Mouse (Mus musculus): Measurements from ENCODE around the gene St6galnac3. TPM values are rescaled to one million over a fixed set of nuclear protein-coding genes. Genes with fewer than 3 reads are reported as not detected.

Gene St6galnac3
- polyA plus RNA-seq, 1 experiment from 2014 or later: 34.4 TPM

- Histone ChIP-seq H3K27me3 (ENCODE audit: insufficient read depth, low read length) (no peaks in the 10 kb centered on the region), H3K9me3 (replicated peaks; ENCODE audit: low read length) (no peaks in the 10 kb centered on the region), H3K4me1 (replicated peaks; ENCODE audit: insufficient read depth, low read length) (no peaks in the 10 kb centered on the region), H3K36me3 (ENCODE audit: insufficient read depth, low read length) (no peaks in the 10 kb centered on the region), H3K4me2 (ENCODE audit: low read length) (no peak overlapping the region), H3K9ac (ENCODE audit: low read depth, low read length) (no peak overlapping the region), H3K4me3 (replicated peaks; ENCODE audit: low read depth, low read length) (no peak overlapping the region), H3K27ac (no peak overlapping the region)
- DNase-seq (ENCODE audit: low spot score) (no peak), ATAC-seq (replicated peaks; ENCODE audit: low FRiP score, low read depth) (no peak)
- 98% methylated on average over 2 of the region's 2 CpGs for WGBS
- TF ChIP-seq CTCF (IDR thresholded peaks at IDR 0.05; ENCODE audit: low read depth): no peak
These were observed 341.3 kb downstream of the St6galnac3 start for GRCm38 (mm10) chr3:153383656-153384055.

DNA sequence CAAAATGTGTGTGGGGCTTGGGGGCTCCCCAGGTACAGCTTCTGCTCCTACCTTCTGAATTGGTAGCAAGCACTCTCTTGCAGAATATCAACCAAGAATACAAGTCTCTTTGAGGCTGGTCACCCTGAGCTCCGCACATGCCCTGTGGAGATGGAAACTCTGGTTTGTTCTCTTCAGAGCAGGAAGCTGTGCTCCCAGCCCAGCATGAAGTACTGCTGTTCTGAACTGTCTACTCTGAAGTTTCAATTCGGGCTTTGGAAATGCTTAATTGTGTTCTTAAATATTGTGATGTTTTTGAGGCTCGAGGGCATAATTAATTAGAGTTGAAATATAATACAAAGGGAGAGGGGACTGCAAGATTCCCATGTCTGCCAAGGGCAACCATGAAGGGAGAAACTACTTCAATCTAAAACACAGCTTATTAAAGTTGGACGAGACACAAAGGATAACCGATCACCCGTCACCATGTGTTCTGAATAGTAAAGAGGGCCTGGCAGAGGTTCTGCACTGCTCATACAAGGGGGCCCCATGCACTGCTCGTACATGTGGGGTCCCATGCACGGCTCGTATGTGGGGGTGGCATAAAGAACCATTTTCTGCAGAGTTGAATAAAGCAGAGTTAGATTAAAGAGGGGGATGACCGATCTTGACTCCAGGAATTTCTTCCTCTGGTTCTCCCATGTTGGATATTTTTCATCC, 359.8 kb downstream of the St6galnac3 start:
- WGBS: 78% methylated on average over 10 of the region's 10 CpGs

DNA sequence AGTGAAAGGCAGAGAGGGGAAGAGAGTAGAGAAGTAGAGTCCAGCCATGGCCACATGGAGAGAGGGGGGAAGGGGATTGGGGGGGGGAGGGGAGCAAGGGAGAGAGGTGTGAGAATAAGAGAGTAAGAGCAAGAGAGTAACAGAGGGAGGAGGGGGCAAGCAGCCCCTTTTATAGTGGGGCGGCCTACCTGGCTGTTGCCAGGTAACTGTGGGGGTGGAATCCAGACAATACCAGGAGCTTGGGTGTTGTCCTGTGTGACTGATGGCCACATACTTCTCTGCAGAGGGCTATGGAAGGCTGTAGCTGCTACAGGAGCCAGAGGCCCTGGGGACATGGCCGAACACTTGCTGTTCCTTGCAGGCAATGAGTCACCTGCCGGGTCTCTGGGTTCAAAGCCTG, 360.6 kb downstream of the St6galnac3 start:
- no peaks in the 10 kb centered on the region for H3K36me3 ChIP-seq (ENCODE audit: insufficient read depth, low read length)
- H3K9ac ChIP-seq (ENCODE audit: low read depth, low read length): no peak overlapping the region
- no peaks in the 10 kb centered on the region for H3K27me3 ChIP-seq (ENCODE audit: insufficient read depth, low read length)
- ATAC-seq (replicated peaks; ENCODE audit: low FRiP score, low read depth) (no peak), DNase-seq (ENCODE audit: low spot score) (no peak)
- WGBS: 97% methylated on average over 3 of the region's 3 CpGs
- no peak overlapping the region for H3K27ac ChIP-seq
- H3K4me2 ChIP-seq (ENCODE audit: low read length): no peak overlapping the region
- no peaks in the 10 kb centered on the region for H3K4me1 ChIP-seq (replicated peaks; ENCODE audit: insufficient read depth, low read length)
- H3K4me3 ChIP-seq (replicated peaks; ENCODE audit: low read depth, low read length): no peak overlapping the region
- H3K9me3 ChIP-seq (replicated peaks; ENCODE audit: low read length): no peaks in the 10 kb centered on the region
- no peak for TF ChIP-seq CTCF (IDR thresholded peaks at IDR 0.05; ENCODE audit: low read depth)

More for the DNA sequence above, 359.8 kb downstream of the St6galnac3 start:
- Histone ChIP-seq H3K27me3 (ENCODE audit: insufficient read depth, low read length) (no peaks in the 10 kb centered on the region), H3K4me3 (replicated peaks; ENCODE audit: low read depth, low read length) (no peak overlapping the region), H3K27ac (no peak overlapping the region), H3K36me3 (ENCODE audit: insufficient read depth, low read length) (no peaks in the 10 kb centered on the region), H3K9me3 (replicated peaks; ENCODE audit: low read length) (no peaks in the 10 kb centered on the region), H3K9ac (ENCODE audit: low read depth, low read length) (no peak overlapping the region), H3K4me1 (replicated peaks; ENCODE audit: insufficient read depth, low read length) (no peaks in the 10 kb centered on the region), H3K4me2 (ENCODE audit: low read length) (no peak overlapping the region)
- no peak for TF ChIP-seq CTCF (IDR thresholded peaks at IDR 0.05; ENCODE audit: low read depth)
- DNase-seq (ENCODE audit: low spot score) (no peak), ATAC-seq (replicated peaks; ENCODE audit: low FRiP score, low read depth) (no peak)

DNA sequence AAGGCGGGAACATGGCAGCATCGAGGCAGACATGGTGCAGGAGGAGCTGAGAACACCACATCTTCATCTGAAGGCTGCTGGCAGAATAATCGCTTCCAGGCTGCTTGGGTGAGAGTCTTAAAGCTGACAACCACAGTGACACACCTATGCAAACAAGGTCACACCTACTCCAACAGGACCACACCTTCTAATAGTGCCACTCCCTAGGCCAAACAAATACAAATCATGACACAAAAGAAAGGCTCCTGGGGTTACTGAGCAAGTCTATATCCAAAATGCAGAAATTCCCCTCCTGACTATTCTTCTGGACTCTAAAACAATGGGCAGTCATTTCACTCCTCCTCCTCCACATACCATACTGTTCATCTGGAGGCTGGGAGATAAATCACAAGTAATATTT, 365.0 kb downstream of the St6galnac3 start:
- 97% methylated on average over 3 of the region's 3 CpGs for WGBS
- Histone ChIP-seq H3K27me3 (ENCODE audit: insufficient read depth, low read length) (no peaks in the 10 kb centered on the region), H3K36me3 (ENCODE audit: insufficient read depth, low read length) (no peaks in the 10 kb centered on the region), H3K4me3 (replicated peaks; ENCODE audit: low read depth, low read length) (no peak overlapping the region), H3K9me3 (replicated peaks; ENCODE audit: low read length) (no peaks in the 10 kb centered on the region), H3K9ac (ENCODE audit: low read depth, low read length) (no peak overlapping the region), H3K27ac (no peak overlapping the region), H3K4me2 (ENCODE audit: low read length) (no peak overlapping the region), H3K4me1 (replicated peaks; ENCODE audit: insufficient read depth, low read length) (no peaks in the 10 kb centered on the region)
- no peak for TF ChIP-seq CTCF (IDR thresholded peaks at IDR 0.05; ENCODE audit: low read depth)
- DNase-seq (ENCODE audit: low spot score) (no peak), ATAC-seq (replicated peaks; ENCODE audit: low FRiP score, low read depth) (no peak)

DNA sequence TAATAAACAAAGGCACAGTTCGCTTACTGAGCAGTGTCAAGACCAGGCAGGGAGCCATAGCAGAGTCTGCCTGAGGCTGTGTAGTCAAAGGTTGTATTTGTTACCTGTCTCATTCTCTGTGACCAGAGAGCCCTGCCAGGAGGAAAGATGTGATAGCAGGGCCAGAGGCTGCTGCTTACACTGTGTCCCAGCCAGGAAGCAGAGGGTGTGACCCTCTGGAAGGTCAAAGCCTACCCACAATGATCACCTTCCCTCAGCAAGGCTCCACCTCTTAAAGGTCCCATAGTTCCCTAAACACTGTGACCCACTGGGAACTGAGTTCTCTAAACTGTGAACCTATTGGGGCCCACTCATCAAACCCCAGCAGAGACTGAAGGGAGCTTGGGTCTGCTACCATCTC, 368.9 kb downstream of the St6galnac3 start:
- no peak for ATAC-seq (replicated peaks; ENCODE audit: low FRiP score, low read depth)
- Histone ChIP-seq H3K9ac (ENCODE audit: low read depth, low read length) (no peak overlapping the region), H3K36me3 (ENCODE audit: insufficient read depth, low read length) (no peaks in the 10 kb centered on the region), H3K4me2 (ENCODE audit: low read length) (no peak overlapping the region), H3K4me3 (replicated peaks; ENCODE audit: low read depth, low read length) (no peak overlapping the region), H3K27ac (no peak overlapping the region), H3K27me3 (ENCODE audit: insufficient read depth, low read length) (no peaks in the 10 kb centered on the region), H3K4me1 (replicated peaks; ENCODE audit: insufficient read depth, low read length) (no peaks in the 10 kb centered on the region), H3K9me3 (replicated peaks; ENCODE audit: low read length) (no peaks in the 10 kb centered on the region)
- TF ChIP-seq CTCF (IDR thresholded peaks at IDR 0.05; ENCODE audit: low read depth): no peak
- DNase-seq (ENCODE audit: low spot score): no peak
- WGBS: 75% methylated on average over 1 of the region's 1 CpGs

- 63% methylated on average over 3 of the region's 3 CpGs for WGBS
- ATAC-seq (replicated peaks; ENCODE audit: low FRiP score, low read depth): no peak
These were observed 370.0 kb downstream of the St6galnac3 start for GRCm38 (mm10) chr3:153354988-153355297.

More at GRCm38 (mm10) chr3:153354988-153355297, 370.0 kb downstream of the St6galnac3 start:
- H3K36me3 ChIP-seq (ENCODE audit: insufficient read depth, low read length): no peaks in the 10 kb centered on the region
- no peak overlapping the region for H3K9ac ChIP-seq (ENCODE audit: low read depth, low read length)
- H3K9me3 ChIP-seq (replicated peaks; ENCODE audit: low read length): no peaks in the 10 kb centered on the region
- DNase-seq (ENCODE audit: low spot score): no peak
- no peak overlapping the region for H3K27ac ChIP-seq
- H3K4me2 ChIP-seq (ENCODE audit: low read length): no peak overlapping the region
- no peaks in the 10 kb centered on the region for H3K27me3 ChIP-seq (ENCODE audit: insufficient read depth, low read length)
- no peak overlapping the region for H3K4me3 ChIP-seq (replicated peaks; ENCODE audit: low read depth, low read length)
- H3K4me1 ChIP-seq (replicated peaks; ENCODE audit: insufficient read depth, low read length): no peaks in the 10 kb centered on the region
- TF ChIP-seq CTCF (IDR thresholded peaks at IDR 0.05; ENCODE audit: low read depth): no peak

All from kidney, postnatal 0 days (tissue).